Mouse (Mus musculus) stomach, embryonic 16.5 days (tissue): ENCODE measurements around the gene Olfr31. TPM values are rescaled to one million over a fixed set of nuclear protein-coding genes. Genes with fewer than 3 reads are reported as not detected.

ENCODE experiments used
- ATAC-seq: fragments of 200-750 bp; cut with Nextera tagmentation; 2 replicates; pipeline ENCODE4 v1.8.0; 2017; ENCODE audit warnings: moderate number of reproducible peaks, moderate TSS enrichment; ENCODE audit not compliant: insufficient read depth, low FRiP score
- H3K27ac ChIP-seq: fragments of 300-500 bp; sonication (generic); 2 replicates; pipeline ENCODE4 v1.5.1; 2014; ENCODE audit warnings: low read length
- H3K27me3 ChIP-seq: fragments of 300-500 bp; sonication (generic); 2 replicates; pipeline ENCODE4 v1.6.1; 2014; ENCODE audit warnings: low read length, control low read depth, mixed read lengths; ENCODE audit not compliant: control insufficient read depth, insufficient read depth
- H3K36me3 ChIP-seq: fragments of 300-500 bp; sonication (generic); 2 replicates; pipeline ENCODE4 v1.6.1; 2014; ENCODE audit warnings: low read length; ENCODE audit not compliant: control insufficient read depth, insufficient read depth
- H3K4me1 ChIP-seq: fragments of 300-500 bp; sonication (generic); 2 replicates; pipeline ENCODE4 v1.6.1; 2014; ENCODE audit warnings: low read length, control low read depth, mixed read lengths; ENCODE audit not compliant: control insufficient read depth, insufficient read depth
- H3K4me2 ChIP-seq: fragments of 300-500 bp; sonication (generic); 2 replicates; pipeline ENCODE4 v1.6.1; 2014; ENCODE audit warnings: low read depth, low read length, mixed read lengths
- H3K4me3 ChIP-seq: fragments of 300-500 bp; sonication (generic); replicated peaks from 2 replicates; pipeline ENCODE4 v1.5.1; 2014; ENCODE audit warnings: mild to moderate bottlenecking, low read length
- H3K9ac ChIP-seq: fragments of 300-500 bp; sonication (generic); 2 replicates; pipeline ENCODE4 v1.6.1; 2014; ENCODE audit warnings: low read length
- H3K9me3 ChIP-seq: fragments of 300-500 bp; sonication (generic); replicated peaks from 2 replicates; pipeline ENCODE4 v1.6.1; 2016; ENCODE audit warnings: low read length, control low read depth; ENCODE audit not compliant: control insufficient read depth
- WGBS: fragments of 180-500 bp; shearing (Covaris S2); extraction: QIAGEN DNeasy Blood & Tissue Kit; methylation state at CpG from one replicate; pipeline ENCODE4 v1.1.7; 2014; 5-methylcytosine and 5-hydroxymethylcytosine counted together
- polyA plus RNA-seq: library from polyadenylated mRNA; unstranded; fragments of >200 nt; fragmentation: Nextera tagmentation; extraction: Ambion mirVana; gene quantifications from 2 replicates; pipeline ENCODE4 v1.2.1, GENCODE M21; 2015

Olfr31 gene
- polyA plus RNA-seq: not detected in 2 replicates

DNA sequence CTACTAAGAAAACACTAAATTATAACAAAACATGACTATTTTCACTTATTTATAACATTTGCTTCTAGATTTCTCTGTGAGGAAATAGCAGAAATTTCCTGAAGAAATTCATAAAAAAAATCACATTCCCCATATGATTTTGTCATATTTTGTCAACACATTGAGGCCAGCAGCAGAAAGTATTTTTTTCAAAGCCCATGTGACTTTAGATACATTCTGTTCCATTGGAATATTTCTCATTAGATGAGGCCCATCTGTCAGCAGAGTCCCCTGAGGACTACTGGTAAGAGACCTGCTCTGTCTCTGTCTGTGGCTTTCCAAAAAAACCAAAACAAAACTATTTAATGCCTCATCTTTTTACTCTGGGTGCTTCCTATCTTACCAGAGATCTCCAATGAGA lies at the start of gene Olfr31:
Gene Olfr31 (plus strand): TSS at position 301 of the 400 bp plus-strand sequence.
- Histone ChIP-seq H3K9ac (no peak within 1 kb of the TSS), H3K9me3 (no peaks in the 10 kb centered on the region), H3K27me3 (no peaks in the 10 kb centered on the region), H3K27ac (no peak within 1 kb of the TSS), H3K4me1 (no peaks in the 10 kb centered on the region), H3K4me3 (no peak within 1 kb of the TSS), H3K4me2 (no peak within 1 kb of the TSS), H3K36me3 (no peaks in the 10 kb centered on the region)
- no peak for ATAC-seq

DNA sequence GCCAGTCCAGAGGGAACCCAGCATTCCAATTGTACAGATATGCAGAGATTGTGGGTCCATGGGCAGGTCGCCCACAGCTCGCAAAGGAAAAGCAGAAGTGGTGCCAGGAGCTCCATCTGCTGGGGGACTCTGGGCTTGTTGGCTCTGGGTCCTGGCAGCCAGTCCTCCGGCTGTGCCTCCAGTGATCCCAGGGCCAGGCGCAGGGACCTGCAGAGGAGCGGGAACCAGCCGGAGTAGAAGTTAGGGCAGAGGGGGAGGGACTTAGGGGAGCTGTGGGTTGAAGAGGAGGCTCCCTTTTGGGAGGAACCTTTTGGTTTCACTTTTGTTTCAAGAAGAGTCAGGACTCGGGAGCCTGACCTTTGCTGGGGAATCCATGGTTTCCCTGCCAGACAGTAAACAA lies 28.2 kb upstream of the Olfr31 start:
- Histone ChIP-seq H3K27ac (no peak overlapping the region), H3K4me1 (no peaks in the 10 kb centered on the region), H3K4me2 (peak overlapping the region; percentile 39), H3K4me3 (peak overlapping the region; percentile 26), H3K9me3 (no peaks in the 10 kb centered on the region), H3K36me3 (no peaks in the 10 kb centered on the region), H3K27me3 (no peaks in the 10 kb centered on the region), H3K9ac (no peak overlapping the region)
- ATAC-seq: peak; percentile 50; the same call in 1 of the 2 replicates
- 51% methylated on average over 7 of the region's 7 CpGs for WGBS

DNA sequence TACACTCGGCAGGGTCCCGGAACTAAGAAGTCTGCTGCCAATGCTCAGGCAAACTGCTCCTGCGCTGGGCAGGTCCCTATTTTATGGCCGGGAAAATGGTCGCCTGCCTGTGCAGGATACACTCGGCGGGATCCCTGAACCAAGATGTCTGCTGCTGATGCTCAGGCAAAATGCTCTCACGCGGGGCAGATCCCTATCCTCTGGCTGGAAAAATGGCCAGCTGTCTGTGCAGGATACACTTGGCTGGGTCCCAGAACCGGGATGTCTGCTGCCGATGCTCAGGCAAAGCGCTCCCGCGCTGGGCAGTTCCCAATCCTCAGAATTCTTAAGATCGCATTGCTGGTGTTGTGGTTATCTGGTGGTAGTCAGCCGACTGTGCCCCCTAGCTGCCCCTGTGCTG lies 13.7 kb upstream of the Olfr31 start:
- H3K36me3 ChIP-seq: no peaks in the 10 kb centered on the region
- H3K27me3 ChIP-seq: no peaks in the 10 kb centered on the region
- H3K4me1 ChIP-seq: no peaks in the 10 kb centered on the region
- no peak overlapping the region for H3K4me2 ChIP-seq
- 40% methylated on average over 16 of the region's 16 CpGs for WGBS
- H3K9ac ChIP-seq: no peak overlapping the region
- no peak overlapping the region for H3K27ac ChIP-seq
- H3K4me3 ChIP-seq: no peak overlapping the region
- no peaks in the 10 kb centered on the region for H3K9me3 ChIP-seq
- no peak for ATAC-seq

DNA sequence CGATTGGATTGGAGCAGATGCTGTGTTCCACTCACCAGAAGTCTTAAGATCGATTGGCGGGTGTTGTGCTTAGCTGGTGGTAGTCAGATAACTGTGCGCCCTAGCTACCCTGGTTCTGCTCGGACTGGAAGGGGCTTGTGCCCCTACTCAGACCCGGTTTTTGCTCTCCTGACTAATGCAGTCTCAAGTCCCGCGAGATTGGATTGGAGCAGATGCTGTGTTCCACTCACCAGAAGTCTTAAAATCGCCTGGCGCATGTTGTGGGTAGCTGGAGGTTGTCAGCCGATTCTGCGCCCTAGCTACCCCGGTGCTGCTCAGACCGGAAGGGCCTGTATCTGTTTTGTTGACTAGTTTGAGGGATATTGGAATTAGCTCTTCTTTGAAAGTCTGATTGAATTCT lies 13.2 kb upstream of the Olfr31 start:
- 50% methylated on average over 14 of the region's 14 CpGs for WGBS
- no peak overlapping the region for H3K9ac ChIP-seq
- no peaks in the 10 kb centered on the region for H3K36me3 ChIP-seq
- no peak overlapping the region for H3K27ac ChIP-seq
- no peak overlapping the region for H3K4me2 ChIP-seq
- H3K4me3 ChIP-seq: no peak overlapping the region
- no peaks in the 10 kb centered on the region for H3K9me3 ChIP-seq
- no peaks in the 10 kb centered on the region for H3K4me1 ChIP-seq
- H3K27me3 ChIP-seq: no peaks in the 10 kb centered on the region
- no peak for ATAC-seq

DNA sequence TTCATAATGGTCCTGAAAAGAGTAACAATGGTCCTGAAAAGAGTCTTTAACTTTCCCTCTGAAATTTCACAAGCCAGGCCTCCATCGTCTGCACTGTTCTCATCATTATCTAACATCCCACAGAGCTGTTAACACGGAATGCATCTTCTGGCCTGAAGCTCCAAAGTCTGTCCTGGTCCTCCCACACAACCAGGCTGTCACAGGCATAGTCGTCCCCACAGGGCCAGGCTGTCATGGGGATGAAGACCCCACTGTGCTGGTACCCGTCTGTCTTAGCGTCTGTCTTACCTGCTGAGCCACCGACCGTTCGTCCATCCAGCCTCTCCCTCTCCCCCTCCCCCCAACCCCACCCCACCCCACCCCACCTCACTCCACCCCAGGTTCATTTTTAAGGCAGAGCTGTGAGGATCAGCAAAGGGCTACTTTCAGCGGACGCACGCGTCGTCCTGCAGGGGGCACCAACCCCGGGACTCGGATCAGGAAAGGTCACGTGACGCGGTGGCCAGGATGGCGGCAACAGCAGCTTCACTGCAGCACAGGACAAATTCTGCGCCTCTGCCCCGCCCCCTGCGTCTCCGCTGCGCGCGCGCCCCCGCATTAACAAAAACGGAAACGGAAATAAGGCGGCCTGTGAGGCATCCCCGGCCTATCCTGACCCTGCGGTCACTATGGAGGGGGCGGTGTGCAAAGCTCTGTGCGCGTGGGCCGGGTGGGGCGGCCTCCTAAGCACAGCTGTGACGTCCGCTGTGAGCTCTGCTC lies 22.7 kb downstream of the Olfr31 start:
- H3K27me3 ChIP-seq: no peaks in the 10 kb centered on the region
- peak overlapping the region; percentile 69 for H3K4me3 ChIP-seq
- H3K36me3 ChIP-seq: 0 out of 2 replicates have a peak, but pooled peaks cover 7% of the 10 kb centered on the region
- 4% methylated on average over 40 of the region's 40 CpGs for WGBS
- H3K27ac ChIP-seq: peak overlapping the region; percentile 79
- peak overlapping the region; percentile 93 for H3K4me2 ChIP-seq
- peak; percentile 87 for ATAC-seq
- H3K9me3 ChIP-seq: peaks cover 33% of the 10 kb centered on the region
- no peaks in the 10 kb centered on the region for H3K4me1 ChIP-seq
- peak overlapping the region; percentile 80 for H3K9ac ChIP-seq

DNA sequence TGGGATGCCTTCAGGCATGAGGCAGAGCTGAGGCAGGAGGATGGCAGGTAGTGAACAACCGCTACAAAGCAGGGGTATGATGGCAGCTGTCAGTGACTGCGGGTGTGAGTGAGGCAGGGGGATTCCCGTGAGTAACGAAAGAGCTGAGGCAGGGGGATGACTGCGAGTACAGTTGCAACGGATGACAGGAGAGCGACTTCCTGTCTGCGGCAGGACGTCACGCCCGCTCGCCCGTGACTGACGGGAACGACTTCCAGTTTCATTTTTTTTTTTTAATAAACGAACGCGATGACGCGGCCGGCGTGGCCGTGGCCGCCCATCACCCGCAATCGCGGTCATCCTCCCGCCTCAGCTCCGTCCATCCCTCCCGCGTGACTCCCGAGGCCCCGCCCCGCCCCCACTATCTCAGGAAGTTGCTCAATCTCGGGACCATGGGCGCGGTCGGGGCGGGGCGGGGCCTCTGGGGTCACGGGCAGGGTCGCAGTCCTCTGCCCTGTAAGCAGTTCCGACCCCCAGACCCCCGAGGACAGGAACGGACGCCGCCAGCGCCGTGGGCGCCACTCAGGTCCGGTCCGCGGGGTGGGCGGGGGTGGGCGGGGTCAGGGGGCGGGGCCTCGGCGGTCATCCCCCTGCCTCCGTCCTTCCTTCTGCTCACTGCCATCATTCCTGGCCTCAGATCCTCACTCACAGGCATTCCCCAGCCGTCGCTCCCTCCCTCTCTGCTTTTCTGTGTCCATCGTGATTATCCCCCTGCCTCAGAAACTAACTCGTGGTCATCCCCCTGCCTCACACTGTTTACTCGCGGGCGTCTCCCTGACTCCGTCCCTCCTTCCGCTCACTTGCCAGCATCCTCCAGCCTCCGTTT lies 23.6 kb downstream of the Olfr31 start, which contains the start of gene Il3ra:
Gene Il3ra (plus strand): TSS at position 328 of the 865 bp plus-strand sequence.
- Histone ChIP-seq H3K9me3 (peaks cover 40% of the 10 kb centered on the region), H3K4me1 (no peaks in the 10 kb centered on the region), H3K4me3 (peak within 1 kb of the TSS; percentile 69), H3K27me3 (no peaks in the 10 kb centered on the region), H3K4me2 (peak within 1 kb of the TSS; percentile 93), H3K9ac (peak within 1 kb of the TSS; percentile 80), H3K36me3 (0 out of 2 replicates have a peak, but pooled peaks cover 7% of the 10 kb centered on the region), H3K27ac (peak within 1 kb of the TSS; percentile 79)
- peak; percentile 54 for ATAC-seq
- WGBS: 3% methylated on average over 68 of the region's 69 CpGs

DNA sequence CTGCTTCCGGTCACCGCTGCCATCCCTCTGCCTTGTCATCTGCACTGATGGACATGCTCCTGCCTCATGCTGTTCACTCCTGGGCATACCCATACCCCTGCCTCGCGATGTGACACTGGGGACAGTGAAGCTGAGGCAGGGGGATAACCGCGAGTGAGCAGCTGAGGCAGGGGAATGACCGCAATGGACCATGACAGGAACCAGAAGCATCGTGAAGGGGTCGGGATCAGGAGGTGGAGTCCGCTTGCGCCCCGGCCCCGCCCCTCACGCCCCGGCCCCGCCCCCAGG lies 24.1 kb downstream of the Olfr31 start:
- H3K27ac ChIP-seq: peak overlapping the region; percentile 79
- peak overlapping the region; percentile 93 for H3K4me2 ChIP-seq
- no peaks in the 10 kb centered on the region for H3K4me1 ChIP-seq
- WGBS: 24% methylated on average over 16 of the region's 16 CpGs
- ATAC-seq: no peak
- 0 out of 2 replicates have a peak, but pooled peaks cover 7% of the 10 kb centered on the region for H3K36me3 ChIP-seq
- H3K27me3 ChIP-seq: no peaks in the 10 kb centered on the region
- peak overlapping the region; percentile 80; the same call in 1 of the 2 replicates for H3K9ac ChIP-seq
- peak overlapping the region; percentile 69 for H3K4me3 ChIP-seq
- H3K9me3 ChIP-seq: peaks cover 46% of the 10 kb centered on the region

DNA sequence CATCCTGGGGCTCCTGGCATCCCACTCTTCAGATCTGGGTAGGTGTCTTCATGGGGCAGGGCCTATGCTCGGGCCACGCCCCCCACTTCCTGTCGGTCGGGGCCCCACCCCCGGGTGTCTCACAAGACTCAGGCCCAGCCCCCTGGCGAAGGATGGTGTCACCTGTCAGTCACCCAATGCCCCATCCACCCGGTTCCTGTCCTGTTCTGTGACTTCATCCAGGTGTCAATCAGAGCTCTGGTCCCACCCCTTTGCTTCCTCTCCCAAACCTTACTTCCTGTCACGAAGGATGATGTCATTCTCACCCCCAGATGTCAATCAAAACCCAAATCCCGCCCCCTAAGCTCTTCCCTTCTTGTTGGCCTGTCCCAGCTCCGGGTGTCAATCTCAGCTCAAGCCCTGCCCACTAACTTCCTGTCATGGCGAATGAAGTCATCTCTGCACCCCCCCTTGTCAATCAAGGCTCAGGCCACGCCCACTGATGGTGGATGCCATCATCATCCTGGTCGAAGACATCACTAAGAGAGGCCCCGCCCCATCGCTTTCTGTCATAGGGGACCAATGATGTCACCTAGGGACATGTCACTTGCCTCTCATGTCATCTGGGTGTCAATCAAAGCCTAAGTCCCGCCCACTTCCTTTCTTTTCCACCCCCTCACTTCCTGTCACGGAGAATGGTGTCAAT lies 24.7 kb downstream of the Olfr31 start:
- no peak overlapping the region for H3K9ac ChIP-seq
- ATAC-seq: no peak
- WGBS: 82% methylated on average over 17 of the region's 17 CpGs
- H3K36me3 ChIP-seq: 0 out of 2 replicates have a peak, but pooled peaks cover 7% of the 10 kb centered on the region
- no peaks in the 10 kb centered on the region for H3K27me3 ChIP-seq
- H3K4me3 ChIP-seq: no peak overlapping the region; the same call in 1 of the 2 replicates
- H3K27ac ChIP-seq: no peak overlapping the region
- H3K9me3 ChIP-seq: peaks cover 48% of the 10 kb centered on the region
- H3K4me1 ChIP-seq: no peaks in the 10 kb centered on the region
- 0 out of 2 replicates have a peak overlapping the region, but pooled peaks have one; percentile 93 for H3K4me2 ChIP-seq
